Mouse (Mus musculus) megakaryocyte, embryonic 14.5 days (primary cell): Measurements from ENCODE around the gene Smtnl2.
"Not testable (repeated sequence)": the region's sequence is repeated elsewhere in the genome, so short reads cannot be mapped to it uniquely, and the experiment has no call there.

Experiments used
- FLI1 ChIP-seq: IDR thresholded peaks from 2 replicates; pipeline ENCODE4 v1.6.1; 2012; ENCODE audit warnings: low read length, inconsistent platforms, mixed read lengths
- GATA1 ChIP-seq: IDR thresholded peaks from 3 replicates; pipeline ENCODE4 v1.6.1; 2012; ENCODE audit warnings: mixed read lengths, low read length, inconsistent platforms, borderline replicate concordance

DNA sequence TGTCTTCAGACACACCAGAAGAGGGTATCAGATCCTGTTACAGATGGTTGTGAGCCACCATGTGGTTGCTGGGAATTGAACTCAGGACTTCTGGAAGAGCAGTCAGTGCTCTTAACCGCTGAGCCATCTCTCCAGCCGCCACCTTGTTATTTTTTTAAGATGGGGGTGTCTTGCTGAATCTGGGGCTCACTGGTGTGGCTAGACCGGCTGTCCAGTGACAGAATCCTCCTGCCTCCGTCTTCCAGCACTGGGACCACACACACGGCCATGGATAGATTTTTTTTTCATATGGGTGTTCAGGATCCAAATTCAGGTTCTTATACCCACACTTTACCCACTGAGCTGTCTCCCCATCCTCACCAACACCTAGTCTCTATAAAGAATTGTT is 68.3 kb downstream of the Smtnl2 start:
- not testable (repeated sequence) for TF ChIP-seq FLI1, GATA1
